Mouse (Mus musculus) embryonic facial prominence, embryonic 14.5 days (tissue): ENCODE data around the gene Htr1d. TPM values are rescaled to one million over a fixed set of nuclear protein-coding genes. Genes with fewer than 3 reads are reported as not detected.

Experiments used
- polyA plus RNA-seq: library from polyadenylated mRNA; unstranded; fragments of >200 nt; fragmentation: Nextera tagmentation; extraction: Ambion mirVana; gene quantifications from 2 replicates; pipeline ENCODE4 v1.2.1, GENCODE M21; 2014

Gene Htr1d
- polyA plus RNA-seq, 1 experiment from 2014 or later, result 1.2 TPM

Other genes with a start within 250 kb of the Htr1d start
- 8.1 and 11.3 TPM in 2 replicates for gene Asap3, start 217.2 kb upstream of the Htr1d start, polyA plus RNA-seq
- 25.4 and 27.2 TPM in 2 replicates for gene Tcea3, start 175.8 kb upstream of the Htr1d start, polyA plus RNA-seq
- gene Zfp46, start 138.8 kb upstream of the Htr1d start, polyA plus RNA-seq, result 24.2 and 27.3 TPM in 2 replicates
- 126 and 157 TPM in 2 replicates for gene Hnrnpr, start 112.6 kb upstream of the Htr1d start, polyA plus RNA-seq
- 0.42 TPM in 2 replicates for gene 6030445D17Rik, start 38.7 kb downstream of the Htr1d start, polyA plus RNA-seq
- gene Luzp1, start 46.2 kb downstream of the Htr1d start, polyA plus RNA-seq, result 83.4 and 99.5 TPM in 2 replicates
- gene Kdm1a, start 179.2 kb downstream of the Htr1d start, polyA plus RNA-seq, result 48.6 and 54.1 TPM in 2 replicates
- not detected in 2 replicates for gene Tex46, start 186.9 kb downstream of the Htr1d start, polyA plus RNA-seq
- not detected in 2 replicates for gene Lactbl1, start 199.1 kb downstream of the Htr1d start, polyA plus RNA-seq